Mouse (Mus musculus) forebrain, embryonic 16.5 days (tissue): Measurements from ENCODE around the gene Itih4. TPM values are rescaled to one million over a fixed set of nuclear protein-coding genes. Genes with fewer than 3 reads are reported as not detected.
A peak's percentile ranks its signal among the peaks of the same experiment; 100 is the strongest.

Experiments
- ATAC-seq: fragments of 200-750 bp; cut with Nextera tagmentation; 2 replicates; pipeline ENCODE4 v1.8.0; 2017; ENCODE audit warnings: mild to moderate bottlenecking, moderate library complexity
- H3K27ac ChIP-seq: fragments of 300-500 bp; sonication (generic); 2 replicates; pipeline ENCODE4 v1.5.1; 2014; ENCODE audit warnings: low read length, control low read depth
- H3K27me3 ChIP-seq: fragments of 300-500 bp; sonication (generic); replicated peaks from 2 replicates; pipeline ENCODE4 v1.6.1; 2014; ENCODE audit warnings: low read length; ENCODE audit not compliant: control insufficient read depth, insufficient read depth
- H3K36me3 ChIP-seq: fragments of 300-500 bp; sonication (generic); 2 replicates; pipeline ENCODE4 v1.6.1; 2014; ENCODE audit not compliant: control insufficient read depth, insufficient read depth
- H3K4me1 ChIP-seq: fragments of 300-500 bp; sonication (generic); replicated peaks from 2 replicates; pipeline ENCODE4 v1.6.1; 2014; ENCODE audit warnings: low read length; ENCODE audit not compliant: control insufficient read depth, insufficient read depth
- H3K4me2 ChIP-seq: fragments of 300-500 bp; sonication (generic); 2 replicates; pipeline ENCODE4 v1.6.1; 2014; ENCODE audit warnings: mild to moderate bottlenecking, low read length, control low read depth
- H3K4me3 ChIP-seq: fragments of 300-500 bp; sonication (generic); replicated peaks from 2 replicates; pipeline ENCODE4 v1.5.1; 2014; ENCODE audit warnings: mild to moderate bottlenecking, low read length, control low read depth
- H3K9ac ChIP-seq: fragments of 300-500 bp; sonication (generic); replicated peaks from 2 replicates; pipeline ENCODE4 v1.6.1; 2014; ENCODE audit warnings: low read depth, low read length, control low read depth
- H3K9me3 ChIP-seq: fragments of 300-500 bp; sonication (generic); 2 replicates; pipeline ENCODE4 v1.6.1; 2016; ENCODE audit warnings: low read length; ENCODE audit not compliant: control insufficient read depth
- WGBS: fragments of 180-500 bp; shearing (Covaris S2); extraction: QIAGEN DNeasy Blood & Tissue Kit; methylation state at CpG from one replicate; pipeline ENCODE4 v1.1.7; 2014; 5-methylcytosine and 5-hydroxymethylcytosine counted together
- polyA plus RNA-seq: library from polyadenylated mRNA; unstranded; fragments of >200 nt; fragmentation: Nextera tagmentation; extraction: Ambion mirVana; gene quantifications from 2 replicates; pipeline ENCODE4 v1.2.1, GENCODE M21; 2015

Gene Itih4
- polyA plus RNA-seq, 1 experiment from 2014 or later: not detected

DNA sequence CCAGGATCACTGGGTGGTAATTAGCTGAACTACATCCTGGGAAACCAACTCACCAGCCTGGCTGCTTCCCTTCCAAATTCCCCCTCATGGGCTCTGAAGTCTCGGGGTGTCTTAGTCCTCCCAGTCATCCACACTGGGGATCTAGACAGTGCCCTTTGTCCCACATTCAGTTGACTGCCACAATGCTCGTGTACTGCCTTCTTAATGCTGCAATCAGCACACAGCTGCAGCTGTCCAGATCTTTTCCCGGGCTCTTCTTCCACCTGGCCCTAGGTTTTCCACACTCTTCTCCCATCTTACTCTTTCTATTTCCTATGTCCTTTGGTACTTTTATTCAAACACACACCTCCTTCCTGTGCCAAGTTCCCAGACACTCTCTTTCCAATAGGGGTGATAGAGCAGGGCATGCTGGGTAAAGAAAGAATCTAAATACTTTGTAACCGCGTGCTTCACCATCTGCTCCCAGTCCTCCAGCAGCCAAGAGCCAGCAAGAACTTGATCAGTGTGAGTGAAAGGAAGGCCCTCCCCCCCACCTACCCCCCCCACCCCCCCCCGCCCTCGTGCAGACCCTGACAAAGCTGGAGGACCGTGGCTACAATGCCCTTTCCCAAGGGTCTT lies 35.9 kb downstream of the Itih4 start:
- H3K27me3 ChIP-seq: no peaks in the 10 kb centered on the region
- ATAC-seq: peak; percentile 58; the same call in 1 of the 2 replicates

DNA sequence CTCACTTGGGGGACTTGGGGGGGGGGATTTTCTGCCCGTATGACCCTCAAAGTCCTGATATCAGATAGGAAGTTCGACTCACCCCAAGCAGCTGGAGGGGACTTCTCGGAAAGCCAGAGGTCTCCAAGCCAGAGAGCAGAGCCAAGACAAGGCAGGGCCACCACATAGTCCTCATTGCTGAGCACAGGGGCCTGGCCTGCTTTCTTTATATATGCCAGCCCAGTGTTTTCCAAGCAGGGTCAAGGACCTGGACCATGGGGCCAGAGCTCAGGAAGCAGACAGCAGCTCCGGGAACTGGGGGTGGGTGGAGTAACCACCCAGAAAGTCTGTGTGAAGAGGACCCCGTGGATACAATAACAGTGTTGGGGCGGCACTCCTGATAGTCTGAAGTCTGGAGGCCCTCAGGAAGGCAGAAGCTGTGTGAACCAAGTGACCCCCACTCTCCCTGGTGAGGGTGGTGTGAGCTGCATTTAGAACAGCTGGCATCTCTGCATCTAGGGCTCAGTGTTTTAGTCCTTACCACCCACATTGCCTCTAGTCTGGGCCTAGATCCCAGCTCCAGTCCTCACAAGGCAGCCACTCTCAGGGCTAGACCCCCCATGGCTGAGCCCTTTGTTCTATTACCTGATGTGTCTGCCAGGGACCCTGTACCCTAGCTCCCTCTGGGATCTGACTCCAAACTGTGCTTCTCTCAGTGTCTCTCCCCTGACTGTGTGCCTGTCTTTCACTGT lies 37.3 kb downstream of the Itih4 start, which contains the start of gene Itih3:
TSS of gene Itih3 (minus strand) at position 386 of the 731 bp plus-strand sequence.
- Histone ChIP-seq H3K27ac (no peak within 1 kb of the TSS), H3K9ac (no peak within 1 kb of the TSS), H3K4me3 (no peak within 1 kb of the TSS), H3K27me3 (no peaks in the 10 kb centered on the region), H3K4me1 (peaks cover 3% of the 10 kb centered on the region; the same call in 1 of the 2 replicates), H3K36me3 (no peaks in the 10 kb centered on the region), H3K9me3 (no peaks in the 10 kb centered on the region), H3K4me2 (no peak within 1 kb of the TSS)
- ATAC-seq: 0 out of 2 replicates have a peak, but pooled peaks have one; percentile 12
- WGBS: 69% methylated on average over 6 of the region's 6 CpGs

More for the DNA sequence above, 35.9 kb downstream of the Itih4 start:
- no peak overlapping the region for H3K27ac ChIP-seq
- H3K9ac ChIP-seq: no peak overlapping the region
- H3K36me3 ChIP-seq: no peaks in the 10 kb centered on the region
- H3K4me1 ChIP-seq: peaks cover 3% of the 10 kb centered on the region; the same call in 1 of the 2 replicates
- H3K4me2 ChIP-seq: no peak overlapping the region
- no peak overlapping the region for H3K4me3 ChIP-seq
- 43% methylated on average over 7 of the region's 8 CpGs for WGBS
- H3K9me3 ChIP-seq: no peaks in the 10 kb centered on the region

DNA sequence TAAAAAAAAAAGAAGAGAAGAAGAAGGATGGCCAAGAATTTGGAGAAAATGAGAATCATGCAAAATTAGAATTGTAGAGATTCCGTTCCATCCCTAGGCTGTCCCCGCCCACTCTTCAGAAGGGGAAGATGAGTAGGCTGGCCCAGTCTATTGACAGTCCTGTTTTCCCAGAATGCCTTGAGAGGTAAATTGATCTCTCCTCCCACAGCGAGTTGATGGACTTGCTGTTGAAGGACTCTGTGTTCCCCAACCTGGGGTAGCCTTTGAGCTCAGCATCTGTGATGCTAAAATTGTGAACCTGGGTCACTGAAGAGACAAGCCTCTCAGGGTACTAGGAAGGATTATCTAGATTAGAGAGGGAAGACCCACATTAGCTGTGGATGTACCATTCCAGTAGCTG lies 39.2 kb downstream of the Itih4 start:
- Histone ChIP-seq H3K27ac (no peak overlapping the region), H3K9me3 (no peaks in the 10 kb centered on the region), H3K9ac (no peak overlapping the region), H3K4me2 (no peak overlapping the region), H3K27me3 (no peaks in the 10 kb centered on the region), H3K36me3 (no peaks in the 10 kb centered on the region), H3K4me1 (peaks cover 3% of the 10 kb centered on the region; the same call in 1 of the 2 replicates), H3K4me3 (no peak overlapping the region)
- 87% methylated on average over 3 of the region's 3 CpGs for WGBS
- no peak for ATAC-seq

DNA sequence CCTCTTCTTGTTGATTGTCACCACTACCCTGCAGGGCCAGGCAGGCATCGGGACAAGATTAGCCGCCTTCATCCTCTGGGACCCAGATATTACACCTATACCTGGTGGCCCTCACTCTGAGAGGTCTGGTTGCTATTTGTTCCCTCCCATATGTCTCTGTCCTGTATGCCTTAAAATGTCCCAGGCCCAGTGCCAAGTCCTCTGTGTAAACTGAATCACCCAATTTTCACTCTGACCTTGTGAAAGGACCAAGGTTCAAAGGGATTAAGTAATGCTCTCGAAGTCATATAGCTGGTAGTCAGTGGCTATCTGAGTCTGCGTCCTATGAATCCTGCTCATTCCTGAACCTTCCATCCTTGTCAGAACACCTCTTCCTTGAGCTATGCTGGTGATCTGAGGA lies 44.1 kb downstream of the Itih4 start:
- Histone ChIP-seq H3K9ac (no peak overlapping the region), H3K27ac (no peak overlapping the region), H3K4me1 (no peaks in the 10 kb centered on the region), H3K27me3 (no peaks in the 10 kb centered on the region), H3K9me3 (no peaks in the 10 kb centered on the region), H3K36me3 (no peaks in the 10 kb centered on the region), H3K4me2 (no peak overlapping the region), H3K4me3 (no peak overlapping the region)
- 84% methylated on average over 4 of the region's 4 CpGs for WGBS
- no peak for ATAC-seq

DNA sequence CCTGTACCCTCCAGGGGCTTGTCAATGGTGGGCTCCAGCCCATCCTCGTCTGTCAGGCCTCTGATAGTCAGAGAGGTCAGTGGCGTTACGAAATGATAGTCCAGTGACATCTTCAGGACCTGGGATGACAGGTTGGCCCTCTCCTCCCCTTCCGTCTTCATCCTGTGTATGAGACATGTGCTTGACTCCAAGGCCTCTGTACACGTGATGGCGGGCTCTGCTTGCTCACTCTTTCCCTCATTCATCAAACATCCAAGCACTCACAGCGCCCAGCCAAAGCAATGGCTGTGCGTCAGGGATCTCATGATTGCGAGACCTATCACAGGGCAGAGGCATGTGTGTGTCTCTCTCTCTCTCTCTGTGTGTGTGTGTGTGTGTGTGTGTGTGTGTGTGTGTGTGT lies 47.1 kb downstream of the Itih4 start:
- Histone ChIP-seq H3K4me3 (no peak overlapping the region), H3K4me1 (no peaks in the 10 kb centered on the region), H3K27me3 (no peaks in the 10 kb centered on the region), H3K9me3 (no peaks in the 10 kb centered on the region), H3K9ac (no peak overlapping the region), H3K27ac (no peak overlapping the region), H3K36me3 (no peaks in the 10 kb centered on the region), H3K4me2 (no peak overlapping the region)
- 88% methylated on average over 9 of the region's 9 CpGs for WGBS
- no peak for ATAC-seq

DNA sequence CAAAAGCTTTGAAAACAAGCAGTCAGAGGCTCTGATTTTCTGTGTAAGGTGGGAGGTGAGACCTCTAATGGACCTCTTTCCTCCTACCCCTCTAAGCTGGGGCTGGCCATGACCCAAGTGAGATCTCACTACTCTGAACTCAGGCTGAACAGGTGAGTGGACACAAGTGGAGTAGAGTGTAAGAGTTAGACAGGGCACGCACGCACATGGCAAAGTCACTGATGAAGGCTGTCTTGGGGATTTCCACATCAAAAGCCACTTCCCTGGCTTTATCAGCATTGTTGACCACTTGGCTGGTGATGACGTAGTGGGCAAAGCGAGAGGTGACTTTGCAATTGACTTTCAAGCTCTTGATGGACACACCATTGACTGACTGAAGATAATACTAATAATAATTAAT lies 56.0 kb downstream of the Itih4 start:
- H3K4me3 ChIP-seq: no peak overlapping the region
- no peaks in the 10 kb centered on the region for H3K9me3 ChIP-seq
- H3K27ac ChIP-seq: no peak overlapping the region
- 93% methylated on average over 4 of the region's 4 CpGs for WGBS
- no peak overlapping the region for H3K4me2 ChIP-seq
- no peak overlapping the region for H3K9ac ChIP-seq
- H3K27me3 ChIP-seq: 0 out of 2 replicates have a peak, but pooled peaks cover 2% of the 10 kb centered on the region
- no peaks in the 10 kb centered on the region for H3K36me3 ChIP-seq
- no peak for ATAC-seq
- no peaks in the 10 kb centered on the region for H3K4me1 ChIP-seq

DNA sequence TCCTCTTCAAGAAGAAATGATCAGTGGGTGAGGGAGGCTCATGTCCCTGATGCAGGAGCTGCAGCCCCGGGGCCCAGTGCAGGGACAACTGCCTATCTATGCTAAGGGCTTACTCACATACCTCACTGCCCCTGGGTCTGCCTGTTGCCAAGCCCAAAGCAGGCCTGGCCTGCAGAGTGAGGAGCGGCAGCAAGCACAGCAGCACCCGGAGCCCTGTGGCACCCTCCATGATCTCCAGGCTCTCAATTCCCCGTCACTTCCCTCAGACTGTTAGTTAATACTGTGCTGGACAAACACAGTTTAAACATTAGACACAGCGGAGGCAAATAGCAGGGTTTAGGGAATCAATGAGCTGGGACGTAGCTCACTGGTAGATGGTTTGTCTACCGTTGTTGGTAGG lies 56.8 kb downstream of the Itih4 start, which contains the start of gene Itih1:
TSS of gene Itih1 (minus strand) at position 252 of the 400 bp plus-strand sequence.
- 91% methylated on average over 7 of the region's 7 CpGs for WGBS
- no peak within 1 kb of the TSS for H3K4me2 ChIP-seq
- no peak within 1 kb of the TSS for H3K4me3 ChIP-seq
- H3K4me1 ChIP-seq: no peaks in the 10 kb centered on the region
- no peak for ATAC-seq
- no peaks in the 10 kb centered on the region for H3K36me3 ChIP-seq
- H3K9me3 ChIP-seq: no peaks in the 10 kb centered on the region
- 0 out of 2 replicates have a peak, but pooled peaks cover 2% of the 10 kb centered on the region for H3K27me3 ChIP-seq
- no peak within 1 kb of the TSS for H3K27ac ChIP-seq
- no peak within 1 kb of the TSS for H3K9ac ChIP-seq

DNA sequence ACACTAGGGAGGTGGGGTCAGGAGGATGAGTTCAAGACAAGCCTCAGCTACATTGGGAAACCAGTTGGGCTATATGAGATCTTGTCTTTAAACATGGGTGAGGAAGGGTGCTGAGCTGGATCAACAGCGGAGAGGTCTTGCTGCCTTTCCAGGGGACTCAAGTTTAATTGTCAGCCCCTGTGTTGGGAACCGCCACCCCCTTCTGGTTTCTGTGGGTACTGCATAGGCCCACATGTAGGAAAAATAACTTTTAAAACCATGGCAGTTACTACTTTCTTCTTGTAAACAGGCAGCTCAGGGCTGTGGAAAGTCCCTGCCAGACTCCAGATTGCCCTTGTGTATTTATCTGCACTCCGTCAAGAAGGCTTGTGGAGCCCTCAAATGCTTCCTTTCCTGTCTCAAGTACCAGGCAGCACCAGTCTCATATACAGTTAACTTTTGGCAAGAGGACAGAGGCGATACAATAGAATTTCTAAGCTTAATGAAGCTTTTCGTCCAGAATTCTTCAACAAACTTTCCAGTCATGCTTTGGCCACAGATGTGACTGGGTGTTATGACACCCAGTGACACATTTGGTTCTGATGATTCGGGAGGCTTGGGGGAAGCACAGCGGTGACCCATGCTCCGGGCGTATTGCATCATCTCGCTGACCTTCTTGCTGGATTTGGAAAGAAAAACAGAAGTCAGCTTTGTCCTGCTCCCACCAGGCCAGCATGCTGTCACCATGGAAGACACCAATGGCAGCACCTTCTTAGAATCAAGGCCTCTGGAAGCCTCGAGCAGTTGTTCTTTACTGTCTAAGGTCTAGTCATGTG lies 57.8 kb downstream of the Itih4 start:
- 69% methylated on average over 11 of the region's 11 CpGs for WGBS
- ATAC-seq: no peak
- Histone ChIP-seq H3K36me3 (no peaks in the 10 kb centered on the region), H3K4me2 (no peak overlapping the region), H3K4me1 (no peaks in the 10 kb centered on the region), H3K9ac (no peak overlapping the region), H3K4me3 (no peak overlapping the region), H3K27me3 (0 out of 2 replicates have a peak, but pooled peaks cover 2% of the 10 kb centered on the region), H3K27ac (no peak overlapping the region), H3K9me3 (no peaks in the 10 kb centered on the region)

DNA sequence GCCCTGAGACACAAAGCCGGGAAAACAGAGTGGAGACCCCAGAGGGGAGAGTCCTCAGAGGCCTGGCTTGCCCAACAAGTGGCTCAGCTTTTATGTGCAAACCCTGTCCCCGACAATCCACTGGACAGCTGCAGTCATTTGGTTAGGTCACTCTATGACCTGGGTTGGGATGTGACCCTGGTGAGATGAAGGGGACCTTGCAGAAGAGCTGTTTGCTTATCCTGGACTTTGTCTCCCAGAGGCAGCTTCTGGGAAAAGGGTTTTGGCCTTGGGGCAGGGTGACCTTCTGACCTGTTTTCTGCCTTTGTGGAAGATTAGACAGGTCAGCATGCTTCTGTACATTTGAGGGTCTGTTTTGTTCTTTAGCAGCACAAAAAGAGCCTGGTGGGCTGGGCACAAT lies 58.5 kb downstream of the Itih4 start:
- H3K4me2 ChIP-seq: no peak overlapping the region

More for the DNA sequence above, 58.5 kb downstream of the Itih4 start:
- Histone ChIP-seq H3K9me3 (no peaks in the 10 kb centered on the region), H3K36me3 (no peaks in the 10 kb centered on the region), H3K4me1 (no peaks in the 10 kb centered on the region), H3K27ac (no peak overlapping the region), H3K27me3 (0 out of 2 replicates have a peak, but pooled peaks cover 2% of the 10 kb centered on the region), H3K4me3 (no peak overlapping the region), H3K9ac (no peak overlapping the region)
- ATAC-seq: no peak
- WGBS: 83% methylated on average over 2 of the region's 2 CpGs
